Mouse (Mus musculus): ENCODE data around the gene Jmjd8. TPM values are rescaled to one million over a fixed set of nuclear protein-coding genes. Genes with fewer than 3 reads are reported as not detected.

The Jmjd8 gene
- polyA plus RNA-seq (2014; fragmentation: Illumina TruSeq; extraction: RNeasy Lipid Tissue Mini Kit (QIAGEN cat#74804); ENCODE audit: low read depth, low replicate concordance) = 5.3 TPM

GRCm38 (mm10) chr17:25828712-25829557 is at the start of gene Jmjd8:
Gene Jmjd8, plus strand, starts transcription at chr17:25828867.

GRCm38 (mm10) chr17:25785281-25785745 is 43.4 kb upstream of the Jmjd8 start, which contains the start of gene Haghl:
Gene Haghl, minus strand, starts transcription at chr17:25785673.

DNA sequence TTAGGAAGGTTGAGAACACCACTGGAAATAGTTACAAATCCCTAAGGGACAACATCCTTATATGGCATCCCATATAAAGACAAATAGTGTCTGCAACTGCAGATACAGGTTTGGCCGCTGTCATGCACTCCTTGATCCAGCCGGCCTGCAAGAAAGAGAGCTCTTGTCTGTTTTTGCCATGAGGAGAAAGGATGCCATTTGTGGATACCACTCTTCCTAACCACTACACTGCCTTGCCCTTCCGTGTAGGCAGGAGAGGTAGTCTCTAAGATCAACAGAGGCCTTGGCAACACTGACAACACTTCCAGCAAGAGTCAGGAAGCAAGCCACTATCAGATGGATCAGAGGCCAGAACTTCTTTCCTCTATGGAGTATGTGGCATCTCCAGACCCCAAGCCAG is 42.4 kb upstream of the Jmjd8 start, which contains the start of gene Ccdc78:
Gene Ccdc78, plus strand, starts transcription at position 301 of the 400 bp plus-strand sequence.

DNA sequence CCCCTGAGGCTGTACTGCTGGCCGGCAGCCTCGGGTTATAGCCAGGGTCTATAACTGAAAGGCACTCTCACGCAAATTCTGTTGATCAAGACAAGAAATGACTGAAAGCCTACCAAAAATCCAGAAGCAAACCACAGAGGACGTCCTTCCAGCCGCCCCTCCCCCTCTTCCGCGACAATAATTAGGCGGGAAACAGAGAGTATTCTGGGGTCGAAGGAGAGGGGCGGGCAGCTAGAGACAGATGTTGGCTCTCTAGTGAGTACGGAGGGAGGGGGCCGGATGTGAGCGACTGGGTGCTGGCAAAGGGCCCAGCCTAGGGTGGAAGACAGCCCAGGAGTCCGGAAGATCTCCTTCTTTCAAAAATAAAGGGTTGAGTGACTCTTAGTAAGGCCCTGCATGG is 36.1 kb upstream of the Jmjd8 start, which contains the start of gene Fam173a:
Gene Fam173a, minus strand, starts transcription at position 287 of the 400 bp plus-strand sequence.

DNA sequence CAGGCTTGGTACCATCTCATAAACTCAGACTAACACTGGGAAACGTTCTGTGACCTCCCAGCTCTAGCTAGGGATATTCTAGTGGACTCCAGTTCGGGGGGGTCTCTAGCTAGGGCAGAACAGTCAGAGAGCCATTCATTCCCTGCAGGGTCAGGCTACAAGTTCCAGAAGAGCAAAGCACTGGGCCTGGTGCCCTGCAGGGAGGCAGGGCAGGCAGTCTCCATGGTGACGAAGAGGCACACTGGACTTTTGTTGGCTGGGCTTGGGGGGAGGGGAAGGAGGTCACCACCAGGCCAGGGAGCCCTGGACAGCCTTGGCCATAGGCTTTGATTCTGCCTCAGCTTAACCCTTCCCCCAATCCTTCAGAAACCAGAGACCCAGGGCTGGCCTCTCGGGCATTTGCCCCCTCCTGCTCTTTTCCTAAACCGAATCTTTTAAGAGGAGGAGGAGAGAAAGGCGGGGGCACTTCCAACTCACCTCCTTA is 33.0 kb upstream of the Jmjd8 start, which contains the start of gene AC134908.4:
Gene AC134908.4, minus strand, starts transcription at position 51 of the 484 bp plus-strand sequence.

GRCm38 (mm10) chr17:25796951-25797369 is 31.7 kb upstream of the Jmjd8 start, which contains the start of gene Metrn:
Gene Metrn, minus strand, starts transcription at chr17:25797136.

GRCm38 (mm10) chr17:25808789-25809605 is 19.7 kb upstream of the Jmjd8 start, which contains the start of gene Fbxl16:
Gene Fbxl16, plus strand, starts transcription at chr17:25809085.

GRCm38 (mm10) chr17:25823452-25823851 is 5.2 kb upstream of the Jmjd8 start, which contains the start of gene Wdr24:
Gene Wdr24, plus strand, starts transcription at chr17:25823627.

DNA sequence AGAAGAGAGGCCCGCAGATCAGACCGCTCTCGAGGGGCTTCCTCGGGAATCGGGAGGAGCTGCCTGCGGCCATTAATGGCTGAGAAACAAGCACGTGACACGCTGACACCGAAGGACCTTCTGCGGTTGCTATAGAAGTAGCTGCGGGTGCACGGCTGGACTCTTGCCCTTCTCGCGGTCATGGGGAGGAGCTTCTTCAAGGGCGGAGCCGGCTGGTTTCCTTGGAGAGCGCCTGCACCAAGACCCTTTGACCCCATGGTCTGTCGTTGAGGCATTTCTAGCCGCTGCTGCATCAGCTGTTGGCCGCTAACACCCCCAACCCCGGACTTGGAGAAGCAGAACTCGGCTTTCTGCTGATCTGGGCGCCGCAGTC is 4.6 kb downstream of the Jmjd8 start, which contains the start of gene Stub1:
Gene Stub1, minus strand, starts transcription at position 114 of the 373 bp plus-strand sequence.

DNA sequence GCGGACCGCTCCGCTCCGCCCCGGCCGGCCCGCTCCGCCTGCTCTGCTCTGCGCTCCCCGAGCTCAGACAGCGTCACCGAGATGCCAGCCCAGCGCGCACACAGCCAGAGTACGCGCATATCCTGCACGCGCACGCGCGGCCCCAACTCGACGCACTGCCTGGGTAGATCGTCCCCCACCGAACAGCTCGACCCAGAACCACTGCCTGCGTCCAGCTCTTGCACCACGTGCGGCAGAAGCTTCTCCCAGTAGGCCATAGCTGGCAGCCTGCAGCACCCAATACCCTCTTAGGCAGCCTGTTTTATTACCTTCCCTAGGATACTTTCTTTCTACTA is 8.4 kb downstream of the Jmjd8 start, which contains the start of gene Rhbdl1:
Gene Rhbdl1, minus strand, starts transcription at position 220 of the 335 bp plus-strand sequence.

GRCm38 (mm10) chr17:25841117-25841880 is 12.6 kb downstream of the Jmjd8 start, which contains the start of gene Gm20683:
Gene Gm20683, minus strand, starts transcription at chr17:25841763.

DNA sequence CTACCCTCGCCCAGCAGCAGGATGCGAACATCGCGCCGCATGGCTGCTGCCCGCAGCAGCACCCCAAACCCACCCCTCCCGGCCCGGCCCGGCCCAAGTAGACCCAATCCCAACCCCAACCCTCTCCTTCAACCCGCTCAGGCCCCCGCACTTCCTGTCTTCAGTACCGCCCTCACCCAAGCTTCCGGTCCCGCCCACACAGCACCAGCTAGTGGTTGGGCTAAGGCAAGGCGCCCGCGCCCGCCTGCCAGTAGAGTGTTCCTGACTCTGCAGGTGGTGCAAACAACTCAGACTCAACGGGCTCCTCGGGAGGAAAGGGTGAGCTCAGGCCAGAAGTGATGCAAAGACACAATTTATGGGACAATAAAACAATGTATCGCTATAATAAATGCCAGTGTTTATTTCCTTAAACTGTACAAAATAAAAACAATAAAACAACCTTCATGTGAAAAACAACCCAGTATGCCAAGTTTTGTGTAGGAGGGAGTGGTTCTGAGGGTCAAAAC is 15.8 kb downstream of the Jmjd8 start, which contains the start of gene Rhot2:
Gene Rhot2, minus strand, starts transcription at position 456 of the 506 bp plus-strand sequence.

GRCm38 (mm10) chr17:25860832-25861703 is 32.4 kb downstream of the Jmjd8 start, which contains the start of gene Wdr90:
Gene Wdr90, minus strand, starts transcription at chr17:25861501.

GRCm38 (mm10) chr17:25868601-25869191 is 40.0 kb downstream of the Jmjd8 start, which contains the start of gene Mcrip2:
Gene Mcrip2, minus strand, starts transcription at chr17:25868764.

DNA sequence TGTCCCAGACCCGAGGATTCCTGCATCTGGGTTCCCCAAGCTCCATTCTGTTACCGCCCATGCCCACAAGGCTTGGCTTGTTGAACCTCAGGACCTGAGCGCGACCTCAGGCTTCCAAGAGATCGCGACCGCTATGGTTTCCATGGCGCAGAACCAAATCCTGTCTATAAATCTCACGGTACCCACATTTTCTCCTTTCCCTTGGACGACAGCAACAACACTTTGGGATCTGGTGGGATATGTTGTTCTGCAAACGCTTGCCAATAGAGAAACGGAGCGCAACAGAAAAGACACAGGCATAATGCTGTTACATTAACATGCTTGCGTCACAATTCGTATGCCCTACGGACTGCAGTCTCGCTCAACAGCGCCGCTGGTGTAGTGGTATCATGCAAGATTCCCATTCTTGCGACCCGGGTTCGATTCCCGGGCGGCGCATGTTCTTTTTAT is 46.1 kb downstream of the Jmjd8 start, which contains the start of gene Mettl26:
Gene Mettl26, plus strand, starts transcription at position 354 of the 450 bp plus-strand sequence.

GRCm38 (mm10) chr17:25880196-25880910 is 51.7 kb downstream of the Jmjd8 start, which contains the start of gene Wfikkn1:
Gene Wfikkn1, minus strand, starts transcription at chr17:25880858.

